Mouse (Mus musculus) c-Kit-negative CD71-positive TER-119-positive erythroid progenitor cells, embryonic 14.5 days (primary cell): Measurements from ENCODE around the gene Pikfyve.
"Not testable (repeated sequence)": the region's sequence is repeated elsewhere in the genome, so short reads cannot be mapped to it uniquely, and the experiment has no call there.

Source experiments
- DNase-seq: peaks from one replicate; pipeline ENCODE4 v3.0.0-alpha.2; 2013; ENCODE audit warnings: low read depth, low spot score

Gene Pikfyve

DNA sequence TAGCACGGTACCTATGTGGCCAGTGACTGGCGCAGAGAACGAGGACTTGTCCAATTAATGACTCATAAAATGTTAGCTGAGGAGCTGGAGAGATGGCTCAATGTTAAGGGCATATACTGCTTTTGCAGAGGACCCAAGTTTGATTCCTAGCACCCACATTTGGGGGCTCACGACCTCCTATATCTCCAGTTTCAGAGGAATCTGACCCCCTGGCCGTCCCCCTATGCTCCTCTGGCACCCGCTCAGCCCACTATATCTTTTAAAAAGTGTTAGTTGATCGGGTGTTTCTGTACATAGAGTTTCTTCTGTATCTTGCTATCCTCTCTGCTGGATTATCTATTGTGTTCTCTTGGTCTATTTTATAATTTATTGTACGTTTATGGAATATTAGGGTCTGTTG lies 1.5 kb upstream of the Pikfyve start:
- no peak for DNase-seq

DNA sequence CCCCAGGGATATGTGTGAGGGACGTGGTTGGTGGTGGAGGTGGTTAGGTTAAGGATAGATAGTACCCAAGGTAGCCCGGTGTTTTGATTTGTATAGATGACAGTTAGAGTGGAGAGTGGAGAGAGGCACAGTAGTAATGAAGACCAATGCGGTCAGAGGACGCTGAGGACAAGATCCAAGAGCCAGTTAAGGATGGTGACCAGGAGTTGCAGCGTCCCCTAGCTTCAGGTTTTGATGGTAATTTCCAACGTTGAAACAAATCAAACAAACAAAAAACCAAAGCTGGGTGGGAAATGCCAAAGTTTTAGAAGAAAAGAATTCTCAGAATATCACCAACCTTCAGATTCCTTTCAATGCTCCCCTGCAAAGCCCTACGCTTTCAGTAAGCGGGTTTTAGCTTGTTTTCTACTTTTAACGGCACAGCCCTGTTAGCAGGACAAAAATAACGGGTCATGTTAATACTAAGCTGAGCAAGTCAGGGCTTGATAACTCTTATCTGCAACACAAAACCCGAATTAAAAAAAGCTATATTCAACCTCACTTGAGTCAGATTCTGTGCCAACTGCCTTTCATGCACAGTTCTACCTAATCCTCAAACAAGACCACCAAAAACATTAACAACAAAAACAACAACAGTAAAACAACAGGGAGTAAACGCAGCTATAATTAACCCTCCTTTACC lies 818 bp upstream of the Pikfyve start:
- DNase-seq, result peak; percentile 12

DNA sequence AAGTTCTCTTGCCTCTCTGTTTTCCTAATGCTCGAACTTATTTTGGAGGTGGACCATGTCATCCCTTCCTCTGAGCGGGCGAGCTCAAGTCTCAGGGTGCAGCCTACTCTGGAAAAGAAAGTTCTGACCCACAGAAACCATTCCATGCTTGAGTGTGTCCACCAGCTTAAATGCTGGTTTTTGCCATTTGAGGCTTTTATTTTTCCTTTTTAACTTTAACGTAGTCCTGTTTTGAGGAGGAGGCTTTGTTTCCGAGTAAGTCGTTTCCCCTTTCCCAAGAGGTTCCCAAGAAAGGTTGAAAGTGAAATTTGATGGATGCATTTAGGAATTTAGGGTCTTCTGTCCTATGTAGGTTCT lies 569 bp downstream of the Pikfyve start:
- peak; percentile 15 for DNase-seq

DNA sequence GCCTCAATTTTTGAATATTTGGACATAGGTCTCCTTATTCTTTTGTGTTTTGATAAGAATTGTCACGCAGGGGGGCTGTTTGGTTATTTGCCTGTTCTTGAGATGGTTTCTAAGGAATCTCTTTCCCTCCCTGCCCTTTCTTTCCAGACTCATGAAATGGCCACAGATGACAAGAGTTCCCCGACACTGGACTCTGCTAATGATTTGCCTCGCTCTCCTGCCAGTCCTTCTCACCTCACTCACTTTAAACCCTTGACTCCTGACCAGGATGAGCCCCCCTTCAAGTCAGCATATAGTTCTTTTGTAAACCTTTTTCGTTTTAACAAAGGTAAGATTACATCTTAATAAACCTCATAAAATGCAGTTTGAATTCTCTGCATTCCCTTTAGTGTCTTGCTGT lies 3.7 kb downstream of the Pikfyve start:
- DNase-seq, result no peak

DNA sequence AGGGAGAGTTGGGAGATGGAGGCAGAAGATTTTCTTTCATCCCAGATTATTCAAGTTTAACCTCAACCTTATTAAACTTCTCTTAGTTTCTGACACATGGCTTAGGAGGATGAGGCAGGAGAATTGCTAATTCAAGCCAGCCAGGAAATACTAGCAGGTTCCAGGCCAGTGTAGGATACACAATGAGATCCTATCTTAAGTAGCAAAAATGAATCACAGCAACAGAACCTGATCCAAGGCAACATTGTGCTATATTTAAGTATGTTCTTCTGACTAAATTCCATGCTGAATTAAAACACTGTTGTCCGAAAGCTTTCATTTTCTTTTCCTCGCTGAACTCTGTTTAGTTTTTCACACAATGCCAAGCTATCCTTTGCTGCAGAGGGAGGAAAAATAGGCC lies 6.7 kb downstream of the Pikfyve start:
- no peak for DNase-seq

DNA sequence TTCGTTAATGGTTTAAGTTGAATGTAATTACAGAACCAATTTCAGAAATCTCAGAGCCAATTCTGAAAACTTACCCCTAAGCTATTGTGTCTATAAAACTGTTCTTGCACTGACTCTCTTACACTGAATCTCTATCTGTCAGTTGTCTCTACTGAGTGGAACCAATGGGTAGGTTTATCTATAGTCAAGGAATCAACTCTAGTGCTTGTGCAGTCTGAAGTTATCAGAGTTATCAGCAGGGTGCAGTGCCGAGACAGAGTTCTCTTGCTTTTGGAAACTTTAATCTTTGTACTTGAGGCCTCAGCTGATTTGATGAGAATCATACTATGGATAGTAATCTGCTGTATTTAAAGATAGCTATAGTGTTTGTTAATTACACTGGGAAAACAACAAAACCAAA lies 11.9 kb downstream of the Pikfyve start:
- no peak for DNase-seq

DNA sequence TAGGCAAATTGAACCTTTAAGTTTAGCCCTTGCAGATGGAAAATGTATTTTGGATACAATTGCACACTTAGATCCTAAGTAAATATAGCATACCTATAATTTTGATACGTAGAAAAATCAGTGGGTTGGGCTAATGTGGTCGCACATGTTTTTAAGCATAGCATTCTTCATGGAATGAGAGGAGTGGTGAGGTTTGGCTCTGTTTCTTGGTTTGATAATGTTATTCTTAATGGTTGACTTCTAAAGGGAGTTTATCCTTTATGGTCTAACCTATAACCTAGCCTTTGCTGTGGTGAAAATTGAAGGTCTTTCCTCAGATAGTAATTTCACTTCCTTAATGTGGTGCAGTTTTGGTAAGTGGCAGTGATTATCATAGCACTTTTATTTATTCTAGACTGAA lies 12.4 kb downstream of the Pikfyve start:
- no peak for DNase-seq

DNA sequence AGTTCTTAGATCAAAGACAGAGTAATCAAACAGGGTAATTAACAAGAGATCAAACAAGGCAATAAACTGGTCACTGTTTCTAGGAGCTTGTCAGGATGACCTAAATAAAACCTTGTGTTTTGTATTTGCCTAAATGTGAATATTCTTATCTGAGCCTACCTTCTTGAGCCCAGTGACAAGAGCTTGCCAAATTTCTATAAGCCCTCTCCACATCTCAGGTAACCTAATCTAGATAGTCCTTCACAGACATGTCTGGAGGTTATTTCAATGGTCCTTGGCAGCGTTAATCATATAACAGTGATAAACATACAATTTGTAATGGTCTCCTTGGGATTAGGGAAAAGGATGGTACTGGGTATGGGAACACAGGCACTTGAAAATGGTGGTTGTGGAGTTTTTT lies 17.8 kb downstream of the Pikfyve start:
- no peak for DNase-seq

DNA sequence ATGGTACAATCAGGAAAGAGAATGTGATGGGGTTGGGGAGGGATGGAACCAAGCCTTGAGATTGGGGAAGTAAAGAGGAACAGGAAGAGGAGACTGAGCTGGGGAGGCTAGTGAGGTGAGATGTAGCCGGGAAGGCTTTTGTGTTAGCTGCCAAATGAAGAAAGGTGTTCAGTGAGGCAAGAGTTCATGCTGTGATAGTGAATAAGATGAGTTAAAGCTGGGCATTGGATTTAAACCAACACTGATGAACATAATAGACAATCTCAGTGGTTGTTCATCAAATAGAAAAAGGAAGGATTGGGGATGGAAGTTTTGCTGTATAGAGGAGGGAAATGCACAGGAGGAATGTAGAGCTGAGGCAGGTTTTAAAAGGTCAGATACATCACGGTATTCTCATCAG lies 26.7 kb downstream of the Pikfyve start:
- DNase-seq, result no peak

DNA sequence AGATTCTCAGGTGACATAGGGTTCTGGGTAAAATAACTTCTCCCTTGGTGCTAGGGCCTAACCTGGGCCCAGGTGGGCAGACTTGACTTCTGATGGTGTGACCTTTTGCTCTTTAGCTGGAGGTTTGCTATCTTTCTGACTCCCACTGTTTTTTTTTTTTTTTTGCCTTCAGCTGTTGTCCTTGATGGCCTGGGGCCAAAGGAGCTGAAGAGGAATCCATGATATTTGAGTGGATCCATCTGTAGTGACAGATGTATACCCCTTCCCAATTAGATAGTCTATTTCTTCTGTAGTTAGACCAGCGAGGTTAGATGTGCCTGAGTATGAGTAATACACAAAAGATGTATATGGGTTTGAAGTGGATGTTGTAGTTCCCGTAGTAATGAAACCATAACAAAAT lies 31.1 kb downstream of the Pikfyve start:
- DNase-seq, result no peak

DNA sequence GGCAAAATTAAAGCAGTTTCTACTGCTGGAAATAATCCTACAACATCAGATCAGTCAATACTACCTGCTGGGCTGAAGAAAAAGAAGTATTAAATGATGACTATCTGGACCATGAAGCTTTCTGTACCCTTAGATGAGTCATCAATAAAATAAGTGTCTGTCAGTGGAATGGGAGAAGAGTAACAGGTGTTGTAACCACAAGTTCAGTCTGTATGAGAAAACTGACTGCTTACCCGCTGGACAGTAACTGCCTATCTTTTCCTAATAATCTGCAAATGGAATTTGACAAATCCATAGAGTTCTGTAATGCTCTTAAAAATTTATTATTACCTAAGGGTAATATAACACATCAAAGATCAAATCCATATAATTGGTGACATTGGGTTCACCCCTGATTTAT lies 31.5 kb downstream of the Pikfyve start:
- no peak for DNase-seq

DNA sequence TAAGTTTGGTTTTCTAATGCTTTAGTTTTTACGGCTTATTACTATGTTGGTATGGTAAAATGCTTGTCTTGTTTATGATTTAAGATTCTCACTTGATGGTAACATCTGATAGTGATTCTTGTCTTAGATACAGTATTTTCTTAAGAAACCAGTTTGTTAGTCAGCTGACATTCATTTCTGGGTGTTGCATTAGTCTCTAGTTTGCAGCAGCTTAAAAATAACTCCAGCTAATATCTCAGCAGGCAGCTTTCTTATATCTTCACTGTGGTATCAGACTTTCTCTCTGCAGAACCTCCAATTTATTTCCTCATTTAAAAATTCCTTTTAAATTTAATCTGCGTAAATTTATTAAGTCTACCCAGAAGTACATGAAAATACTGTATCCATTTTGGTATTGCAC lies 37.2 kb downstream of the Pikfyve start:
- DNase-seq, result no peak

DNA sequence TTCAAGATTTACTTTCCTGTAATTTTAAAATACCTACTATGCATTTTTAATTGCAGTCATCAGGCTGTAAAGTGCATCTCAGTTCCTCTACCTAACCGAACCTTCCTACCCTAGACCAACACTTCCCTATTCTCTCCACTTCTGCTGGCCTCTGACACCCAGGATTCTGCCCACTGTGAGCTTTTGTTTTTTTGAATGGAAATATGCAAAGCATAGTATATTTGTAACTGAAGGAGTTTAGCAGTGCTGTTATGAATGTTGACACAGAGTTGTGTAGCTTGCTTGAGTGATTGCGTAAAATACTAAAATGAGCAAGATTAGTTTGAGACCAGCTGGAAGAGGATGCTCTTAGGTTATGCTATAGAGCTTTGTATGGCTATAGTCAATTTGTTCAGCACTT lies 41.2 kb downstream of the Pikfyve start:
- DNase-seq, result no peak

DNA sequence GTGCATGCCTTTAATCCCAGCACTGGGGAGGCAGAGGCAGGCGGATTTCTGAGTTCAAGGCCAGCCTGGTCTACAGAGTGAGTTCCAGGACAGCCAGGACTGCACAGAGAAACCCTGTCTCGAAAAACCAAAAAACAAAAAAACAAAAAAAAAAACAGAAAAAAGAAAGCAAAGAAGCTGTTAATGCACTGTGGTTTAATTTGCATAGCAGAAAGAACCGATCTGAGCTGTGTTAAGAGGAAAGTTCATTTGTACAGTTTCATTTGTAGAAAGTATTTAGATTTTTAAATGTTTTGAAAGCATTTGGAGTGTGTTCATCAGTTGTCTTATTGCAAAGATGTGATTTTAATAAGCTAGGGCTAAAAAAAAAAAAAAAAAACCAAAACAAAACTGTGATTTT lies 43.3 kb downstream of the Pikfyve start:
- not testable (repeated sequence) for DNase-seq

DNA sequence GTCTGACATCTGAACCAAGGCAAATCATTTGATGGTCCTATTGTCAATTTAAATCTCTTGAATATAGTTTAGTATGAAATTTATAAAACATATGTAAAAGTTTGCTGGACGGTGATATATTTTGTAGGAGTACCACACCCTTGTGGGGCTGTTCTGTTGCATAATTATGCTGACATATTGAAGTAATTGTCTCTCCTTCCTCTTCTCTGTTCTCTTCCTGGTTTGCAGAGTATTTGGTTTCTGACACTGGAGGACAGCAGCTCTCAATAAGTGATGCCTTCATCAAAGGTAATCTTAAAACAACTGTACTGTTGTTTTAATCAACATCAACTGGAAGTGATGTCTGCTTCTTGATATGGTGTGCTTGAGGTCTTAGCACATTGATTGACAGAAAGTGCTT lies 44.1 kb downstream of the Pikfyve start:
- DNase-seq, result no peak

DNA sequence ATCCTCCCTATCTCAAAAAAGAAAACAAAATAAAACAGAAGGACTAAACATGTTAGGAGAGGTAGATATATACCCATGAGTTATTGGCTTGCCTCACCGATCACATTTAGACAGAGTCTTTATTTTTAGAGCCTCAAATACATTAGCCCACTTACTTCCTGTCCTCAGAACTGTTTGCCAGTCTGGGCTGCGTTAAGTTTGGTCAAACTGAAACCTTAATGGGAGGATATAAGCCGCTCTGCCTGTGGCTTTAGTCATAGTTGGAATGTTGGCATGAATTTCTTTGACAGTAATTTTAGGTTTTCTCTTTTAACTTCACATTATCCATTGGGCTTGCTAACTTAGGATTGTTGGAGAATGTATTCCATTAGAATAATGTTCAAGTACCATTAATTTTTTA lies 51.2 kb downstream of the Pikfyve start:
- DNase-seq, result no peak

DNA sequence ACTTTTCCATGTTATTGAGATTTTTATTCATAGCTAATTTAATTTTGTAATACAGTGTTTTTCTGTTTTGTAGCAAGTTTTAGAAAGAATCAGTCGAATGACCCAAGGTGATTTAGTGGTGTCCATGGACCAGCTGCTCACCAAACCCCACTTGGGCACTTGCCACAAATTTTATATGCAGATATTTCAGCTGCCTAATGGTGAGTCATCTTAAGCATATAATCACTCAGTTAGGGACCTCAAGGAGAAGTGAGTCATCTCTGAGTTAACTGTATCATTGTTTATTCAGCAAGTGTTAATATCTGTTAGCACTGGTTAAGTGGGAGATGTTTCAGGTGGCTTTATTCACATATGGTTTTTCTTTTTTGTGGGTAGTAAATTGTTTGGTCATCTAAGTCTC lies 59.2 kb downstream of the Pikfyve start:
- DNase-seq, result no peak

DNA sequence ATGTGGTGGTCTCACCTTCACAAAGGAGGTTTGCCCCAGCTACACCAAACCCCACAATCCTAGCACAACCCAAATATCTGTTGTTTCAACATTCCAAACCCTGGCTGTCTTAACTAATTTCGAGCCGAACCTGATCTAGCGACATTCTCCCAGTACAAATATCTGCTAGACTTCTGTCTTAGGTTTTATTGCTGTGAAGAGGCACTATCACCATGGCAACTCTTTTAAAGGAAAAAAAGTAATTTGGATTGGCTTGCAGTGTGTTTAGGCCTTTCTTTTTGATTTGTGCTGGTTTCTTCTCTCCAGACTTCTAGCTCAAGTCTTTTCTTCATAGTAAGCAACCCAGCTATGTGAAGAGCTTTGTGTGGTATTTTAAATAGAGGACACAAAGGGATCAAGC lies 94.0 kb downstream of the Pikfyve start:
- DNase-seq, result no peak

DNA sequence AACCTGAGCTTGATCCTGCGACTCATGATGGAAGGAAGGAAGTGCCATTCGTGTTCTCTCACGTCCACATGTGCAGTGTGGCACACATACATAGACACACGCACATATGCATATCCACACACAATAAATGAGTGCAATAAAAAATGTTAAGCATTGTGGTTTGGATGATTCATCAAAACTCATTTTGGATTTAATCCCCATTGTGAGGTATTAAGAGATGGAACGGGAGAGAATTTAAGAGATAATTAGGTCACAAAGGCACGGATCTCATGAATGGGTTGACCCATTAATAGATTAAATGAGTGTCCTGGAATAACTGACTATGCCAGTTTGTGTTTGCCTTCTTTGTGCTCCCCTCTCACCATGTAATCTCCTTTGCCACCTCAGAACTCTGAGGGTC lies 95.3 kb downstream of the Pikfyve start, which contains the start of gene Pth2r:
Pth2r (plus strand) TSS at position 301 of the 400 bp plus-strand sequence.
- no peak for DNase-seq

DNA sequence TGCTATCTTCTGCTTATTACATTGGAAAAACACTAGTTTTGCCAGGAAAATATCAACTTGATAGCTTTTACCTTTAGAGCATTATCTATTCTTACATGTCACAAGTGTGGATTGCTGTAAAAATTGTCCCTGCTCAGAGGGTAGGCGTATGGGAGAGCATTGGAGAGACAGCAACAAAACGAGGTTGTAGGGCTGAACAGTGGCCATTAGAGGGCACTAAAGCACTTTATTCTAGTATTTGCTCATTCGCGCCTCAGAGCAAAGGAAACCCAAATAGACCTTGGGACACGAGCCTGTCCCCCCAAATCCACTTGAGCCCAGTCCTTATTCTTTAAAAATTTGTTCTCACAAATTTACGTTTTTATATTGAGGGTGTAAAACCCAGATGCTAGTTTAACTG lies 96.3 kb downstream of the Pikfyve start:
- no peak for DNase-seq

DNA sequence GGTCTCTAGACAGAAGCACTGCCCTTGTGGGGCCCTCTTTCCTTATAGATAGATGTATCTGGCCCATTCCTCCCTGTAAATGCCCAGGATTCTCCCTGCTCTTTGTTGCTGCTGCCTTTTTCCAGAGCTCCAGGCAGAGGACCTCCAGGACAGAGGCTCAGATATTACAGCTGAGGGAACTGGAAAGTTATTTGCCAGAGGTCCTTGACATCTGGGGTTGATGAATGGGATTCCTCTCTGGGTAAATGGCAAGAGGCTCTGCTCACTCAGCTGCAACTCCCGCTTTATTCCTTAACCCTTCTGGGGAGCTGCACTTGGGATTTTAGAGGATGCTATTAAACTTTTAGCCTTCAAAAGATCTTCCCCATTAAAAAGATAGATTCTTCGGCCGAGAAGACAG lies 122.0 kb downstream of the Pikfyve start:
- no peak for DNase-seq

DNA sequence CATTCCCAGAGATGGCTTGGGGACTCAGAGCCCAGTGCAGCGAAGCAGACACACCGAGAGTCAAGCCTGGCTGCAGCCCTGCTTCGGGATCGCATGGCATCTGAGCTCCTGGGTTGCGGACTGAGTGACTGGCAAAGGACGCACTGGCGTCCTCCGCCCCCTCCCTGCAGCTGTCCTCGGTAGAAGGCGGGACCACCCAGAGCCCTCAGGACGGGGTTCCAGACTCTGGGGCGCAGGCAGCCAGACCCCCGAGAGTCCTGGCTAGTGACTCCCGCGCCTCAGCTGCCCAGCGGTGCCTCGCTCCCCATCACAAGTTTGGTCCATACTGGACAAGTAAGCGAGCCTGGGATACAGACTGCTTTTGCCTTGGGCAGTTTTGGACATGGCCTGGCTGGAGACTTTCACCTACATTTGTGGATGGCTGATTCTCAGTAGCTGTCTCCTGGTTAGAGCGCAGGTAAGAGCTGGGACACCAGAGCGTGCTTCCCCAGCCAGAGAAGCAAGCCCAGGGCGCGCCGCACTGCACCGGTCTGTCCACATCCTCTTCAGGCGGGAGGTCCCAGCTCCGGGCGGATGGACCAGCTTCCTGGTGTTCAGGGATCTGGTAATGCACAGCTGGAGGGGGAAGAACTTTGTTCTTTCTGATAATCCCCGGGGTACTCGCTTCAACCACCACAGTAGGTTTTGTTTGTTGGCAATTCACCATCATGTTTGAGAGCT lies 124.9 kb downstream of the Pikfyve start:
- no peak for DNase-seq

DNA sequence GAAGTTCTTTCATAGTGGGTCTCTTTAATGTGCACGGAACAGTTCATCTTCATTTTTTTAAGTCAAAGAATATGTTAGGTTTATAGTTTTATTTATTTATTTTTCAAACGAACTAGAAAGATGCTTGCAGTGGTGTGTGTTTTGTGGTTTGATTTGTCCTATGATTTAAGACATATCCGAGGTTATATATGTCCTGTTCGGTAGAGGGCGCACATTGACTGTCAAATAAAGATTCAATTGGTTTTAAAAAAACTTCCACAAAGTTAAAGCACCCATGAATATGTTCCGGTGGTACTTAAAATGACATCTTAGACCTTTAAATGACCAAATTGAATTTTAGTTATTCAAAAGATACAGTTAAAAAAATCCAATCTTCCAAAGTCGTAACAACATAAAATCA lies 125.6 kb downstream of the Pikfyve start:
- DNase-seq, result no peak

DNA sequence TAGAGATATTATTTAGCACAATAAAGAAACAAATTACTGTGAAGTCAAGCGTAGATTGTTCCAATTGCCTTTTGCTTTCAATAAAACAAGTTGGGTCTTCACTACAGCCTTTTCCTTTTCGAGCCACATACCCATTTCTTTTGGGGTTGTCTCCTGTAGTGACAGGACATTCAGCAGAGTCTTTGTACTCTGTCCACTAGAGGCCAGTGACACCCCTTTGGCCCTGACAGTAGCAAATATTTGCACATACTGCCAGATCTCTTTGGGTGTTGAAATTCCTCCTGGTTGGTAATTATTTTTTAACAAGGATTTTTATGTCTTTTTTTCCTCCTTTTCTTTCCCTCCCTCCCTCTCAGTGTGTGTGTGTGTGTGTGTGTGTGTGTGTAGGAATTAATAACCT lies 126.4 kb downstream of the Pikfyve start:
- DNase-seq, result no peak
